ENCODE assay signal across 17 mouse cellular contexts in the genomic region with DNA sequence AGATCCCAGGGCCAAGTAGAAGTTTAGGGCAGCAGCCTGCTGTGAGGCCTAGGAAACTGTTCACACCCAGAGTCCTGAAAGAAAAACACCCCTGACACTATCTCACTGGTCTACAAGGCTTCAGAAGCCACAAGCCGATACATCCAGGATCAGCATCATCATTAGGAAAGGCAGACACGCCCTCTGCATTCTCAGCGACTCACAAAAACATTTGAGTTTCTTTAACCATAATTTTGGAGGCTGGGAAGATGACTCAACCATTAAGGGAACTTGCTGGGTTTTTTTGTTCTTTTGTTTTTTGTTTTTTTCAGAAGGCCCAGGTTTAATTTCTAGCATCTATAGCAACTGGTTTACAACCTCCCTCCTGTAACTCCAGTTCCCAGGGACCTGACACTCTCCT. TPM values are rescaled to one million over a fixed set of nuclear protein-coding genes. Genes with fewer than 3 reads are reported as not detected.
"Had no signal": no experiment of that assay in that cellular context is flagged by ENCODE, and none has a peak within 500 bp of the region (broad histone marks: within the 10 kb centered on the region; RNA-seq: fewer than 3 reads in every experiment).

No protein-coding gene starts in this region.

- H3K27ac ChIP-seq: liver, embryonic 15.5 days; lung, embryonic 15.5 days; midbrain, embryonic 10.5 days; midbrain, embryonic 12.5 days; neural tube, embryonic 12.5 days; stomach, embryonic 15.5 days; stomach, postnatal 0 days had no signal

- ATAC-seq: liver, postnatal 0 days; lung, postnatal 0 days; midbrain, embryonic 16.5 days had no signal

- H3K9ac ChIP-seq: liver, embryonic 15.5 days; liver, postnatal 0 days; lung, embryonic 15.5 days; midbrain, embryonic 12.5 days; neural tube, embryonic 12.5 days; stomach, embryonic 15.5 days had no signal

- H3K4me2 ChIP-seq: liver, embryonic 15.5 days; lung, embryonic 15.5 days; midbrain, embryonic 12.5 days; neural tube, embryonic 12.5 days; stomach, embryonic 15.5 days had no signal

- H3K36me3 ChIP-seq: liver, embryonic 15.5 days; lung, embryonic 15.5 days; midbrain, embryonic 10.5 days; midbrain, embryonic 12.5 days; neural tube, embryonic 12.5 days; stomach, embryonic 15.5 days had no signal

- H3K4me1 ChIP-seq: liver, embryonic 15.5 days; lung, embryonic 15.5 days; midbrain, embryonic 10.5 days; midbrain, embryonic 12.5 days; neural tube, embryonic 12.5 days; stomach, embryonic 15.5 days had no signal

- H3K9me3 ChIP-seq: lung, embryonic 15.5 days; midbrain, embryonic 10.5 days; midbrain, embryonic 12.5 days; neural tube, embryonic 12.5 days; stomach, embryonic 15.5 days had no signal

- DNase-seq: liver, postnatal 0 days; lung, adult 2 months; lung, postnatal 4 days; midbrain, embryonic 14.5 days; right cerebral cortex, postnatal 14 days; thymus, postnatal 25 days; thymus, postnatal 4 days had no signal

- H3K4me3 ChIP-seq: liver, embryonic 15.5 days; lung, embryonic 15.5 days; midbrain, embryonic 10.5 days; midbrain, embryonic 12.5 days; neural tube, embryonic 12.5 days; stomach, embryonic 15.5 days had no signal

- H3K27me3 ChIP-seq: liver, embryonic 15.5 days; lung, embryonic 15.5 days; midbrain, embryonic 12.5 days; neural tube, embryonic 12.5 days; stomach, embryonic 15.5 days had no signal

RNA-seq across cellular contexts. Expression of gene Selp, which starts 8.8 kb away (rescaled TPM):
- polyA plus RNA-seq: midbrain, embryonic 10.5 days; midbrain, embryonic 12.5 days; midbrain, embryonic 14.5 days; midbrain, embryonic 16.5 days; neural tube, embryonic 12.5 days; neural tube, embryonic 14.5 days had no signal
